Mouse (Mus musculus) adrenal gland, adult 8-10 months (tissue): ENCODE results near the gene Sdr39u1. TPM values are rescaled to one million over a fixed set of nuclear protein-coding genes. Genes with fewer than 3 reads are reported as not detected.
A peak's percentile ranks its signal among the peaks of the same experiment; 100 is the strongest.

ENCODE experiments used
- DNase-seq: peaks from one replicate; pipeline ENCODE4 v3.0.0; 2022
- total RNA-seq, 4 experiments: library from RNA; stranded (reverse); gene quantifications; 2 replicates each; pipeline ENCODE4 v1.2.4; 2022

Gene Sdr39u1
- total RNA-seq, 4 experiments from 2014 or later, result 65.6 to 78.4 (median 73.2) TPM

GRCm38 (mm10) chr14:55884166-55884565, 15.9 kb downstream of the Sdr39u1 start, which contains the start of gene Cbln3:
Gene Cbln3 (minus strand): TSS chr14:55884392.
- DNase-seq, result peak; percentile 77

GRCm38 (mm10) chr14:55883663-55884062, 16.4 kb downstream of the Sdr39u1 start:
- DNase-seq, result no peak

DNA sequence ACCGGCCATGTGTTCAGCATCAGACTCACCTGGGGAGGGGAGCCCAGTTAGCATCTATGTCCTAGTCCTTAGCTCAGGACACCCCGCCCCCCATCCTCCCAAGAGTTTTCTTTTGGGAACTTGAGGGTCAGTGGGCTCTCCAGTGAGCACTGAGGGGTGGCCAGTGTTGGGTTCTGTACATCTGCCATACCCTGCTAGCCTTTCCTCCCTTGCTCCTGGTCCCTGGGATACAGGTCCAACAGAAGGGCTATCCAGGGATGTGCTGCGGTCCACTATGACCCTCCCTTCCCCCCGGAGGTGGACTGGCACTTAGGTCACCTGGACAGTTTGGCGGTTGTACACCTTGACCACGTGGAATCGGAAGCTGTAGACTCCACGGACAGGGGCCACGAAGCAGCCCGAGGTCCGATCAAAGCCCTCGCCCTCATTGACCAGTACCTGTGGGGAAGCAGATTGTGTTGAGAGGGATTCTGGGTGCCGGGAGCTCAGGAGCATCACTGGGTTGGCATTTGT, 16.9 kb downstream of the Sdr39u1 start:
- DNase-seq, result no peak

DNA sequence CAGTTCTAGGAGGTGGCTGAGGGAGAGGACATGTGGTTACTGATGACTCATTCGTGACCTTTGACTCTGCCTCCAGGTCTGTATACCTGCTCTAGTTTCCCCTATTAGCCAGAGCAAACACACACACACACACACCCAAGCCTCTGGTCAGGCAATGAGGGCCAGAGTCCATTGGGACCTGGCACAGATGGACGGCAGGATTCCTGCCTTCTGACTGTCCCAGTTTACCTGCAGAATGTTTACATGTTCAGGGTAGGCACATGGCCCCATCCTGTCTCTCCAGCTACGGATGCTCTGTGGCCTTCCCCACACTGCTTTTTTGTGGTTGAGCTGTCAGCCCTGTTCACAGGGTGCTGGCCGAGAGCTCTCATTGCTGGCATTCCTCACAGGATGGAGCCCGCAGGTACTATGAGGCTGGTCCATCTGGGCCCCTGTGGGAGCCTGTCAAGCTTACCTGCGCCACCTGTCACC, 17.9 kb downstream of the Sdr39u1 start:
- no peak for DNase-seq

GRCm38 (mm10) chr14:55880982-55881381, 19.1 kb downstream of the Sdr39u1 start:
- DNase-seq, result no peak

- DNase-seq, result peak; percentile 57
These were observed 20.5 kb downstream of the Sdr39u1 start for GRCm38 (mm10) chr14:55879623-55880022.

GRCm38 (mm10) chr14:55878316-55878940, 21.7 kb downstream of the Sdr39u1 start:
- DNase-seq, result no peak

DNA sequence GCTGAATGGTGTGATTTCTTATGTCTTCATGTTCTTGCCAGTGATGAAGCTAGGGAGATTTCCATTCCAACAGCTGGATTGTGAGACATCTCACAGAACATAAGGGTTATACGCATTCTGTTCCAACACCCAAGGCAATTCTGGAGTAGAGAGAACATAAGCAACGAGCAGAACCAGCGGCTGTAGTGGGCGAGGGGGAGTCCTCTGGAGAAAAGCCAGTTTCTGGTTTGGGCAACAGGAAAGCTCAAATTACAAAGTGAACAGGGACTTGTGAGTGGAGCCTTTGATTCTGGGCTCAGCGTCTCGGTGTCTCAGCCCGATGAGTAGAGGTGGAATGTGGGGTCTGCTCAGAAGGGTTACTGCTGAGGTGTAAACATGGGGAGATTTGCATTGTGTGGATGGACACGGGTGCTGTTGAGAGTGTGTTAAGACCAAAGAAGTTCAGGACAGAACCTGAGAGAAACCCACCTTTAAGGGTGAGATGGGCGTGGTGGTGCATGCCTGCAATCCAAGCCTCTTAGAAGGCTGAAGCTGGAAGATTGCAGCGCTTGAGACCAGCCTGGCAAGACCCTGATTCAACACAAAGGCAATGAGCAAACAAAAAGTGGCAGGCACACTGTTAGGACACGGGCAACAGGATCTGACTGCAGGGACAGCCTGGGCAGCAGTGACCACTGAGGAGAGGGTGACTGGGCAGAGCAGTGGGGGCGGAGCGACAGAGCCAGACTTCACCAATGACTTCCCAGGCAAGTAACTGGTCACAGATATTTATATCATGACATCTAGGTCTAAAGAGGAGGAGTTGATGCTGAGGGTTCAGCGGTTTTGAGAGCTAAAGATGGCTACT, 22.4 kb downstream of the Sdr39u1 start:
- no peak for DNase-seq

- DNase-seq, result peak; percentile 55
These were observed 26.1 kb downstream of the Sdr39u1 start for GRCm38 (mm10) chr14:55873714-55874683.

GRCm38 (mm10) chr14:55873242-55873713, 26.8 kb downstream of the Sdr39u1 start:
- no peak for DNase-seq

DNA sequence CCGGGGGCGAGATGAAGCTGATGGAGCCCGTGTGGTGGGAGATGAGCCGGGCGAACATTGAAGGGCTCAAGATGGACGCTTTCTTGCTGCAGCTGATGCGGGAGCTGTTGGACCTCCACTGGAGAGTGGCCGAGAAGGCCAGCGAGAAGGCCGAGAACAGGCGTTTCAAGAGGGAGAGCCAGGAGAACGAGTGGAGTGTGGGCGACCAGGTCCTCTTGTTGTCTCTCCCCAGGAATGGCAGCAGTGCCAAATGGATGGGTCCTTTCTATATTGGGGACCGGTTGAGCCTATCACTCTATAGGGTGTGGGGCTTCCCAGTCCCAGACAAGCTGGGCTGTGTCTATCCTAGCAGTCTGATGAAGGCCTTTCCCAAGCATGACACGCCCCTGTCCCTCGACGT, 27.5 kb downstream of the Sdr39u1 start:
- DNase-seq, result no peak

- DNase-seq, result no peak
These were observed 28.1 kb downstream of the Sdr39u1 start for GRCm38 (mm10) chr14:55872039-55872438.

DNA sequence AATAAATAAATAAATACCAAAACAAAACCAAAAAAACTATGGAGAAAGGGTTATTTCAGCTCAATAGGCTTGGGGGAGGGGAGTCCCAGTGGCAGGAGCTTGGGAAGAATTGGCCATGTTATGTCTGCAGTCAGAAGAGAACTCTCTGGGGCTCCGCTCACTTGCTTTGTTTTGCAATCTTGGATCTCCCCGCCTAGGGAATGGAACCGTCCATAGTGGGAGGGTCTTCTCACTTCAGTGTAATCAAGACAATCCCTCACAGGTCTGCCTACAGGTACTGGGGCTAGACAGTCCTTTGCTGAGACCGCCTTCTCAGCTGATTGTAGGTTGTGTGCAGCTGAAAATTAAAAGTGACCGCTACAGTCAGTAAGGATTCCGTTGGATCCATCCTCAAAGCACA, 30.6 kb downstream of the Sdr39u1 start:
- no peak for DNase-seq

GRCm38 (mm10) chr14:55868230-55869026, 31.7 kb downstream of the Sdr39u1 start:
- DNase-seq, result no peak

GRCm38 (mm10) chr14:55866962-55867361, 33.1 kb downstream of the Sdr39u1 start:
- DNase-seq, result no peak

- no peak for DNase-seq
These were observed 36.3 kb downstream of the Sdr39u1 start for GRCm38 (mm10) chr14:55863773-55864172.

- DNase-seq, result no peak
These were observed 37.1 kb downstream of the Sdr39u1 start for GRCm38 (mm10) chr14:55862970-55863369.

DNA sequence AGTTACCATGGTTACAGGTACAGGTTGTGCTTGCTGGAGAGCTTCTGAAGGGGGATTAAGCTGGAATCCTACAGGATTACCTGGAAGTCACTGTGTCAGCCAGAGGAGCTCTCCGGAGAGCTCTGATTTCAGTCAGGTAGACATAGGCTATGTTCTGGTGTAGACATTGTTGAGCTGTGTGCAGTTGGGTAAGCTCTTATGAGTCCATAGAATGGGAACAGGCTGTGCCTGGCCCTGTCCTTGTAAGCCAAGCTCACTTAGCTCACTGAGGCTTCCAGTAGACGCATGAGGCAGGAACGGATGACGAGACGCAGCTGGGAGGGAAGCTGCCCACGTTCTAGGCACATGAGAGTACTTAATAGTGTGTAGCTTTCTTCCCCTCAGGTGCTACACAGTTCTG, 37.9 kb downstream of the Sdr39u1 start:
- DNase-seq, result no peak

DNA sequence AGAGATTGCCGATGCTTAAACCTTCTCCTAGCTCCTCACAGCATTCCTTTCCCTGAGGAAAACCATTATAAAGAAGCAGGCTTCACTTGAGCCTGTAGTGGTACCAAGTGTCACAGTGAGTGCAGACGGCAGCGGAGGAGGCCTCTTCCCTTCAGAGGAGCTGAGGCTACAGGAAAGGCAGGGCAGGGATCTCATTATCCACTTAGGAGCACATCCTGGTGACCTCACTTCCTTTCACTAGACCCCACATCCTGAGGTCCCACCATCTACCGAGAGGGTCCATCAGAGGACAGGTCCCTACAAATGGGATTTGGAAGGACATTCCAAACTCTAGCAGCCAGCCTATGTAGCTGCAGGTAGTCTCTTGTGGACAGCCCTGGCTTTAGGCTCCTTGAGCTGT, 42.5 kb downstream of the Sdr39u1 start:
- DNase-seq, result no peak

- DNase-seq, result no peak
These were observed 45.0 kb downstream of the Sdr39u1 start for GRCm38 (mm10) chr14:55855101-55855561.
